Mouse (Mus musculus): Measurements from ENCODE around the gene Vsig10. TPM values are rescaled to one million over a fixed set of nuclear protein-coding genes. Genes with fewer than 3 reads are reported as not detected.

The Vsig10 gene
- polyA plus RNA-seq, 1 experiment from 2014 or later: 4.7 TPM

DNA sequence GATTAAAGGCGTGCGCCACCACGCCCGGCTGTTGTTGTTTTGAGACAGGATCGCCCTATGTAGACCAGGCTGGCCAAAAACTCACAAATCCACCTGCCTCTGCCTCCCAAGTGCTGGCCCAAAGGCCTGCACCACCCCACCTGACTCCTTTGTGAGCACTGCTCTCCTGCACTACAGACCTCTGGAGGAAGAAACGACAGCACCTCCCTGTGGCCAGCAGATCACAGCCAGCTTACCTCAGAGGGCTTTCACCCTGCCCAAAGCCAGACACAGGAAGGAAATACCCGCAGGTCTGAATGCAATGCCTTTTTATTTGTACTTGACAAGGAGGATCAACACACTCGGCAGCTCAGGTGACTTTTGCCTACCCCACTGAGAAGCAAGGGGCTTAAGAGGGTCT is 36.5 kb upstream of the Vsig10 start:
- ATAC-seq (replicated peaks; ENCODE audit: insufficient number of reproducible peaks, low FRiP score, low TSS enrichment): no peak
- Histone ChIP-seq H3K9ac (ENCODE audit: low read depth, low read length) (no peak overlapping the region), H3K4me1 (ENCODE audit: control insufficient read depth, insufficient read depth, low read length) (peaks cover 10% of the 10 kb centered on the region), H3K4me2 (no peak overlapping the region), H3K4me3 (ENCODE audit: low read depth, low read length) (no peak overlapping the region), H3K27ac (ENCODE audit: low read depth, low read length) (no peak overlapping the region), H3K36me3 (ENCODE audit: control insufficient read depth, insufficient read depth, low read length) (no peaks in the 10 kb centered on the region), H3K27me3 (ENCODE audit: control insufficient read depth, insufficient read depth, low read length) (no peaks in the 10 kb centered on the region), H3K9me3 (replicated peaks; ENCODE audit: control insufficient read depth, low read length) (no peaks in the 10 kb centered on the region)
- 86% methylated on average over 8 of the region's 8 CpGs for WGBS (ENCODE audit: insufficient replicate concordance)

DNA sequence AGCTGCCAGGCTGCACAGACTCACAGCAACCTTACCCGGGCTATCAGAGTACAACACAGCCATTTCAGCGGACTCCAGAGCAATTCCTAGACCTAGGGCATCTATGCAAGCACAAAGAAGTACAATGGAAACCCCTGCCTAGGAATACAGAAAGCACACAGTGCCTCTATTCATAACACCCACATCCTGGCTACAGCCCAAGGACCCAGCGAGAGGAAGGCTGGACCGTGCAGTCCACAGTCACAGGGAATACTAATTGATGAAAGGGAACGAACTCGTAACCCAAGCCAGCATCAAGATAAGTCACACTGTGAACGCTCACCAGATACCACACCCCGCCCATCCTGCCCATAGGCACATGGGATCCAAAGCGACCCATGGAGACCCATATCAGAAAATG is 34.9 kb upstream of the Vsig10 start:
- Histone ChIP-seq H3K27ac (ENCODE audit: low read depth, low read length) (no peak overlapping the region), H3K4me1 (ENCODE audit: control insufficient read depth, insufficient read depth, low read length) (peaks cover 15% of the 10 kb centered on the region), H3K9me3 (replicated peaks; ENCODE audit: control insufficient read depth, low read length) (no peaks in the 10 kb centered on the region), H3K9ac (ENCODE audit: low read depth, low read length) (no peak overlapping the region), H3K27me3 (ENCODE audit: control insufficient read depth, insufficient read depth, low read length) (no peaks in the 10 kb centered on the region), H3K4me3 (ENCODE audit: low read depth, low read length) (no peak overlapping the region), H3K4me2 (no peak overlapping the region), H3K36me3 (ENCODE audit: control insufficient read depth, insufficient read depth, low read length) (no peaks in the 10 kb centered on the region)
- WGBS (ENCODE audit: insufficient replicate concordance): 73% methylated on average over 9 of the region's 9 CpGs
- ATAC-seq (replicated peaks; ENCODE audit: insufficient number of reproducible peaks, low FRiP score, low TSS enrichment): no peak

DNA sequence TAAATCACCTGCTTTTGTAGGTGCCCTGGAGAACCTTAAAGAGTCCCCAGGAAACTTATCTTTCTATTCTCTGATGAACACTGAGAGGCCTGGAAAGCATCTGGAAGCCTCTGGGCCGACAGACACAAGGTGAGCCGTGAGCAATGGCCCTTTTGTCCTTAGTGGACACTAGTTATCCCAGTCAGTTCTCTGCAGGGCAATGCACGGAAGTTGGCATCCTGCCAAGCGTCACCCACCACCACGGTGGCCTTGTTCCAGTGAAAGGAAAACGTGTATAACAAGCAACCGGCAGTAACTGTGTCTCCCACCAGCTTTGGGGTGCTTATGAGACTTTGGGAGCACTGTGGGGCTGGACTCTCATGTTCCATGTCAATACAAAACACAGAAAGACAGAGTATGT is 34.2 kb upstream of the Vsig10 start:
- WGBS (ENCODE audit: insufficient replicate concordance): 63% methylated on average over 7 of the region's 7 CpGs

DNA sequence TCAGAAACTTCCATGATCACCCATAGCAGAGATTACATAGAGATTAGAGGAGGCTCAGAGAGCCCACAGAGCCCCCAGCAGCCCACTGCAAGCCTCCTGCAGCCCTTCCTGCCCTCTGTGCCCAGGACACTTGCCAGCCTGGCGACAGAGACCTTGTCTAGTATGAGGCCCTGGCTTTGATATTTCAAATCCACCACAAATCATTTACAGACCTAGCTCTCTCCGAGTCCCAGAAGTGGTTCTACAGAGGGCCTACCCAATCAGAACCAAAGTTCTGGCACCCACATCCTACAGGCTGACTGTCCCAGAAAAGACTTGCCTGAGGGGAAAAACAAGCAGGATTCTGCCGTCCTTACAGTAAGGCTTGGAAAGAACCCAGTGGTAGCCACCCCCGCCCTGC is 33.6 kb upstream of the Vsig10 start:
- Histone ChIP-seq H3K9ac (ENCODE audit: low read depth, low read length) (no peak overlapping the region), H3K9me3 (replicated peaks; ENCODE audit: control insufficient read depth, low read length) (no peaks in the 10 kb centered on the region), H3K4me2 (no peak overlapping the region), H3K36me3 (ENCODE audit: control insufficient read depth, insufficient read depth, low read length) (no peaks in the 10 kb centered on the region), H3K4me3 (ENCODE audit: low read depth, low read length) (no peak overlapping the region), H3K4me1 (ENCODE audit: control insufficient read depth, insufficient read depth, low read length) (peaks cover 15% of the 10 kb centered on the region), H3K27ac (ENCODE audit: low read depth, low read length) (no peak overlapping the region), H3K27me3 (ENCODE audit: control insufficient read depth, insufficient read depth, low read length) (no peaks in the 10 kb centered on the region)
- 83% methylated on average over 4 of the region's 4 CpGs for WGBS (ENCODE audit: insufficient replicate concordance)
- no peak for ATAC-seq (replicated peaks; ENCODE audit: insufficient number of reproducible peaks, low FRiP score, low TSS enrichment)

More for the DNA sequence above, 34.2 kb upstream of the Vsig10 start:
- ATAC-seq (replicated peaks; ENCODE audit: insufficient number of reproducible peaks, low FRiP score, low TSS enrichment): no peak
- Histone ChIP-seq H3K27ac (ENCODE audit: low read depth, low read length) (no peak overlapping the region), H3K9me3 (replicated peaks; ENCODE audit: control insufficient read depth, low read length) (no peaks in the 10 kb centered on the region), H3K36me3 (ENCODE audit: control insufficient read depth, insufficient read depth, low read length) (no peaks in the 10 kb centered on the region), H3K4me3 (ENCODE audit: low read depth, low read length) (no peak overlapping the region), H3K9ac (ENCODE audit: low read depth, low read length) (no peak overlapping the region), H3K27me3 (ENCODE audit: control insufficient read depth, insufficient read depth, low read length) (no peaks in the 10 kb centered on the region), H3K4me2 (no peak overlapping the region), H3K4me1 (ENCODE audit: control insufficient read depth, insufficient read depth, low read length) (peaks cover 15% of the 10 kb centered on the region)

DNA sequence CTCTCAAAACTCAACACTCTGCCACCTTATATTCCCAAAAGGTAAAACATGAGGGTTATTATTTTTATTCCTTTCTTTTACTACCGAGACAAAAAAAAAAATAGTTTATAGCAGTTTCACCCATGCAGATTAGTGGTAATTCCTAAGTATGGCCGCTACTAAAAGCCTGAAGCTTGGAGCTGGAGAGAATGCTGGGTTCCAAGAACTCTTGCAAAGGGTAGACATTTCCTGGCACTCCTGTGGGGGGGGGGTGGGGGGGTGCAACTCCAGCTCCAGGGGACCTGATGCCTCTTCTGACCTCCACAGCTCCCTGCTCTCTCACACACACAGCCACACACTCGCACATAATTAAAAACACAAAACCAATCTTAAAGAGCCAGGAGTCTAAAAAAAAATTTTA is 32.6 kb upstream of the Vsig10 start:
- Histone ChIP-seq H3K4me3 (ENCODE audit: low read depth, low read length) (peak overlapping the region; percentile 64), H3K4me1 (ENCODE audit: control insufficient read depth, insufficient read depth, low read length) (peaks cover 15% of the 10 kb centered on the region), H3K9ac (ENCODE audit: low read depth, low read length) (peak overlapping the region; percentile 78), H3K27ac (ENCODE audit: low read depth, low read length) (no peak overlapping the region), H3K27me3 (ENCODE audit: control insufficient read depth, insufficient read depth, low read length) (no peaks in the 10 kb centered on the region), H3K9me3 (replicated peaks; ENCODE audit: control insufficient read depth, low read length) (no peaks in the 10 kb centered on the region), H3K36me3 (ENCODE audit: control insufficient read depth, insufficient read depth, low read length) (no peaks in the 10 kb centered on the region), H3K4me2 (peak overlapping the region; percentile 83)
- WGBS (ENCODE audit: insufficient replicate concordance): 59% methylated on average over 3 of the region's 3 CpGs
- no peak for ATAC-seq (replicated peaks; ENCODE audit: insufficient number of reproducible peaks, low FRiP score, low TSS enrichment)

DNA sequence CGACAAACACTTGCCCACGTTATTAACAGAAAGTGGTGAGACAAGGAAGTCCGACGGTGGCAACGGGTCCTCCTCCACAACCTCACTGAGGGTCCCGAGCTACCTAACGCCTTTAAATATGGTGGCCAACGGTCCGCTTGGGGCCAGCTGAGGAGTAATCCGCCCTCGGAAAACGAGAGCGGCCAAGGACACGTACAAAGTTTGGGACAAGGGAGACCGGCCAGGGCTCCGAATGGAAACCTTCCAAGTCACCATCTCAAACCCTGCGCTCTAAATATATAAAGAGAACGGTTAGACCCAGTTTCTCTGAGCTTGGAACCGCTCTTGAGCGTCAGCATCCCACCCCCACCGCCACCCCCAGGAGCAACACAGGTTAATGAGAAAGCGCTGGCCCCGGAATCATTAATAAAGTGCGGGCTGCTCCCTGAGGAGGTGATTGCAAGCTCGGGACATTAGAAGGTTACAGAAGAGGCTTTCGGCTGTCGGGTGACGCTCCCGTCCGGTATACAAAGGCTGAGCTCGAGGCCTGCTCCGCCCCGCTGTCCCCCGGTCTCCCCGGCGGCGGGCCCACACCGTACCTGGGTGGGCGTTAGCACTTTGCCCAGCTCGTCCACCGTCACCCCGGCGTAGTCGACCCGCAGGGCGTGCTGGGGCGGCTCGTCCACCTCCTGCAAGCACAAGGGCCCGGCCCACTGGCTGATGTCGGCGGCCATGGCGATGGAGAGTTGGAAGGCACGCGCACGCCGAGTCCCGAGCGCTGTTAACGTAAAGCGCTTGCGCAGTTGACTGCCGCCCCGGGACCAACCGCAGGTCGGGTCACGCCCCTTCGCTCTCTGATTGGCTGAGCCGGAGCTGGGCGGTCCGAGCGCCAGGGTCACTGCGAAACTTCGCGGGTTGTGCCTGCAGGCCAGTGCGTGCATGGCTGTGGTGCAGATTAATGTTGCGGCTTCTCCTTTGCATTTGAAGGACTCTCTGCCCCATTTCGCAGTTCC is 31.8 kb upstream of the Vsig10 start, which contains the start of gene Pebp1:
Gene Pebp1 (minus strand): TSS at position 795 of the 992 bp plus-strand sequence.
- H3K27ac ChIP-seq (ENCODE audit: low read depth, low read length): 0 out of 2 replicates have a peak within 1 kb of the TSS, but pooled peaks have one; percentile 22
- H3K9me3 ChIP-seq (replicated peaks; ENCODE audit: control insufficient read depth, low read length): no peaks in the 10 kb centered on the region
- peak within 1 kb of the TSS; percentile 83 for H3K4me2 ChIP-seq
- no peaks in the 10 kb centered on the region for H3K27me3 ChIP-seq (ENCODE audit: control insufficient read depth, insufficient read depth, low read length)
- H3K9ac ChIP-seq (ENCODE audit: low read depth, low read length): peak within 1 kb of the TSS; percentile 78
- H3K36me3 ChIP-seq (ENCODE audit: control insufficient read depth, insufficient read depth, low read length): no peaks in the 10 kb centered on the region
- under 1% methylated on average over 76 of the region's 77 CpGs for WGBS (ENCODE audit: insufficient replicate concordance)
- ATAC-seq (replicated peaks; ENCODE audit: insufficient number of reproducible peaks, low FRiP score, low TSS enrichment): peak; percentile 94
- peak within 1 kb of the TSS; percentile 64 for H3K4me3 ChIP-seq (ENCODE audit: low read depth, low read length)
- H3K4me1 ChIP-seq (ENCODE audit: control insufficient read depth, insufficient read depth, low read length): peaks cover 15% of the 10 kb centered on the region

DNA sequence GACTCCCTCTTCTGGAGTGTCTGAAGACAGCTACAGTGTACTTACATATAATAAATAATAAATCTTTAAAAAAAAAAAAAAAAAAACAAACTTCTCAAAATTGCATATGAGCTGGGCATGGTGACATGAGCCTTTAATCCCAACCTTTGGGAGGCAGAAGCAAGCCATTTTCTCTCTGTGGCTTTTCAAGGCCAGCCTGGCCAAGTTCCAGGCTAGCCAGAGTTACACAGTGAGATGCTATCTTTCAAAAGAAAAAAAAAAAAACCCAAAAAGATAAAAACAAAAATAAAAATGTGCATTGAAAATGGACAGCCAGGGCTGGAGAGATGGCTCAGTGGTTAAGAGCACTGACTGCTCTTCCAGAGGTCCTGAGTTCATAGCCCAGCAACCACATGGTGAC is 29.2 kb upstream of the Vsig10 start:
- Histone ChIP-seq H3K4me2 (no peak overlapping the region), H3K4me1 (ENCODE audit: control insufficient read depth, insufficient read depth, low read length) (peaks cover 15% of the 10 kb centered on the region), H3K27ac (ENCODE audit: low read depth, low read length) (no peak overlapping the region), H3K36me3 (ENCODE audit: control insufficient read depth, insufficient read depth, low read length) (no peaks in the 10 kb centered on the region), H3K4me3 (ENCODE audit: low read depth, low read length) (no peak overlapping the region), H3K9ac (ENCODE audit: low read depth, low read length) (no peak overlapping the region), H3K9me3 (replicated peaks; ENCODE audit: control insufficient read depth, low read length) (no peaks in the 10 kb centered on the region), H3K27me3 (ENCODE audit: control insufficient read depth, insufficient read depth, low read length) (no peaks in the 10 kb centered on the region)
- ATAC-seq (replicated peaks; ENCODE audit: insufficient number of reproducible peaks, low FRiP score, low TSS enrichment): no peak

DNA sequence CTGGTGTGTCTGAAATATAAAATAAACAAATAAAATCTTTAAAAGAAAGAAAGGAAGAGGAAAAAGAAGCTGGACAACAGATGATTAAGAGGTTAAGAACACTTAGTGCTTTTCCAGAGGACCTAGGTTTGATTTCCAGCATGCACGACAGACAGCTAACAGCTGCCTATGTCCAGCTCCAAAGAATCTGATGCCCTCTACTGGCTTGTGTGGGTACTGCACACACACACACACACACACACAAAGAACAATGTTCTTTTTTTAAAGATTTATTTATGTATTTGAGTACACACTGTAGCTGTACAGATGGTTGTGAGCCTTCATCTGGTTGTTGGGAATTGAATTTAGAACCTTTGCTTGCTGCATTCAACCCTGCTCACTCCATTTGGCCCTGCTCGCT is 28.8 kb upstream of the Vsig10 start:
- 89% methylated on average over 2 of the region's 2 CpGs for WGBS (ENCODE audit: insufficient replicate concordance)
- Histone ChIP-seq H3K4me2 (no peak overlapping the region), H3K36me3 (ENCODE audit: control insufficient read depth, insufficient read depth, low read length) (no peaks in the 10 kb centered on the region), H3K27ac (ENCODE audit: low read depth, low read length) (no peak overlapping the region), H3K4me1 (ENCODE audit: control insufficient read depth, insufficient read depth, low read length) (peaks cover 15% of the 10 kb centered on the region), H3K9me3 (replicated peaks; ENCODE audit: control insufficient read depth, low read length) (no peaks in the 10 kb centered on the region), H3K4me3 (ENCODE audit: low read depth, low read length) (no peak overlapping the region), H3K27me3 (ENCODE audit: control insufficient read depth, insufficient read depth, low read length) (no peaks in the 10 kb centered on the region), H3K9ac (ENCODE audit: low read depth, low read length) (no peak overlapping the region)
- no peak for ATAC-seq (replicated peaks; ENCODE audit: insufficient number of reproducible peaks, low FRiP score, low TSS enrichment)

DNA sequence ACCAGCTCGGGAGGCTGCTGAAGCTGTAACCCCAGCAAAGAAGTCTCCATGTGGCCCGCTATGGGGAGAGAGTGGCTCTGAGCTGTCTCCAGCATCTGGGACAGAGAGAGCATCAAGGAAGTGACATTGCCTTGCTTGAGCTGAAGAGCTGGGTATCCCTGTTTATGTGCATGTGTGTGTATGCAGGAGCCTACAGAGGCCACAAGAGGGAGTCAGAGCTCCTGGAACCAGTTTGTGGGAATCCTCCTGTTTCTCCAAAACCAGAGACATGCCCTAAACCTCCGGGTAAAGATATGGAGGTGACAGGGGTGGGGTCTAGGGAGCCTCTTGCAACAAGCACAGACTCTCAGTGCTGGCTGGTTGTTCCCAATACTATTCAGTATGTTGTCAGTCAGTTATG is 27.6 kb upstream of the Vsig10 start:
- no peaks in the 10 kb centered on the region for H3K27me3 ChIP-seq (ENCODE audit: control insufficient read depth, insufficient read depth, low read length)

More for the DNA sequence above, 27.6 kb upstream of the Vsig10 start:
- no peak overlapping the region for H3K27ac ChIP-seq (ENCODE audit: low read depth, low read length)
- no peak overlapping the region for H3K4me2 ChIP-seq
- H3K4me1 ChIP-seq (ENCODE audit: control insufficient read depth, insufficient read depth, low read length): peaks cover 9% of the 10 kb centered on the region
- ATAC-seq (replicated peaks; ENCODE audit: insufficient number of reproducible peaks, low FRiP score, low TSS enrichment): no peak
- WGBS (ENCODE audit: insufficient replicate concordance): 77% methylated on average over 3 of the region's 3 CpGs
- H3K9me3 ChIP-seq (replicated peaks; ENCODE audit: control insufficient read depth, low read length): no peaks in the 10 kb centered on the region
- no peaks in the 10 kb centered on the region for H3K36me3 ChIP-seq (ENCODE audit: control insufficient read depth, insufficient read depth, low read length)
- no peak overlapping the region for H3K4me3 ChIP-seq (ENCODE audit: low read depth, low read length)
- H3K9ac ChIP-seq (ENCODE audit: low read depth, low read length): no peak overlapping the region
